Mouse (Mus musculus) MEL (cell line): ENCODE data around the gene Masp1. TPM values are rescaled to one million over a fixed set of nuclear protein-coding genes. Genes with fewer than 3 reads are reported as not detected.

Source experiments
- DNase-seq: peaks from one replicate; pipeline ENCODE4 v3.0.0; 2011; ENCODE audit warnings: low read depth, low spot score
- H3K27ac ChIP-seq: 2 replicates; pipeline ENCODE4 v1.5.1; 2012; ENCODE audit warnings: low read depth, mild to moderate bottlenecking, control low read depth, low read length, moderate library complexity; ENCODE audit not compliant: control insufficient read depth
- H3K27me3 ChIP-seq, 2 experiments: fragments of 150-350 bp in 1 of 2; sonication (generic) in 1 of 2; 2 replicates each; pipeline ENCODE4 v1.6.1; 2012; ENCODE audit warnings: low read length in 2 of 2, mild to moderate bottlenecking in 2 of 2, improper control_type of control experiment in 1 of 2, moderate library complexity in 1 of 2; ENCODE audit not compliant: insufficient read depth in 2 of 2, control insufficient read depth in 1 of 2
- H3K36me3 ChIP-seq, 2 experiments: 2 replicates each; pipeline ENCODE4 v1.6.1; 2012 to 2014; ENCODE audit warnings: low read length in 2 of 2, improper control_type of control experiment in 1 of 2, inconsistent platforms in 1 of 2, mild to moderate bottlenecking in 1 of 2; ENCODE audit not compliant: insufficient read depth in 2 of 2, control insufficient read depth in 1 of 2
- H3K4me1 ChIP-seq, 2 experiments: fragments of 150-350 bp in 1 of 2; sonication (generic) in 1 of 2; 2 replicates each; pipeline ENCODE4 v1.6.1; 2012; ENCODE audit warnings: low read length in 2 of 2, improper control_type of control experiment in 1 of 2, mild to moderate bottlenecking in 1 of 2; ENCODE audit not compliant: insufficient read depth in 2 of 2, control insufficient read depth in 1 of 2
- H3K4me3 ChIP-seq, 2 experiments: fragments of 150-350 bp in 1 of 2; sonication (generic) in 1 of 2; 2 replicates each; pipeline ENCODE4 v1.5.1; 2012; ENCODE audit warnings: low read depth in 2 of 2, low read length in 2 of 2, mild to moderate bottlenecking in 2 of 2, moderate library complexity in 2 of 2, control low read depth in 1 of 2, improper control_type of control experiment in 1 of 2; ENCODE audit not compliant: control insufficient read depth in 1 of 2, insufficient read depth in 1 of 2
- H3K79me2 ChIP-seq: 2 replicates; pipeline ENCODE4 v1.6.1; 2012; ENCODE audit warnings: mild to moderate bottlenecking, low read length, moderate library complexity; ENCODE audit not compliant: control insufficient read depth, poor library complexity, insufficient read depth
- H3K9ac ChIP-seq: 2 replicates; pipeline ENCODE4 v1.6.1; 2012; ENCODE audit warnings: low read depth, mild to moderate bottlenecking, control low read depth, low read length, moderate library complexity; ENCODE audit not compliant: control insufficient read depth, poor library complexity, severe bottlenecking
- H3K9me3 ChIP-seq: fragments of 150-350 bp; sonication (generic); replicated peaks from 2 replicates; pipeline ENCODE4 v1.6.1; 2012; ENCODE audit warnings: mild to moderate bottlenecking, low read length, improper control_type of control experiment, moderate library complexity; ENCODE audit not compliant: insufficient read depth
- CHD1 ChIP-seq: IDR thresholded peaks from 2 replicates; pipeline ENCODE4 v1.6.1; 2012; ENCODE audit warnings: low read depth, mild to moderate bottlenecking, inconsistent platforms, low read length, improper control_type of control experiment
- CHD2 ChIP-seq: IDR thresholded peaks from 2 replicates; pipeline ENCODE4 v1.6.1; 2011; ENCODE audit warnings: low read length, improper control_type of control experiment
- CTCF ChIP-seq, 3 experiments: IDR thresholded peaks in 2 of 3; conservative IDR thresholded peaks in 1 of 3; 2 replicates each; pipeline ENCODE4 v1.5.1; 2011 to 2012; ENCODE audit warnings: low read length in 3 of 3, low read depth in 2 of 3, mild to moderate bottlenecking in 2 of 3, improper control_type of control experiment in 1 of 3, inconsistent platforms in 1 of 3, mixed read lengths in 1 of 3, moderate library complexity in 1 of 3; ENCODE audit not compliant: control insufficient read depth in 1 of 3, insufficient read depth in 1 of 3, poor library complexity in 1 of 3, severe bottlenecking in 1 of 3
- E2F4 ChIP-seq: IDR thresholded peaks from 2 replicates; pipeline ENCODE4 v1.6.1; 2011; ENCODE audit warnings: low read depth, low read length, improper control_type of control experiment, borderline replicate concordance
- ELF1 ChIP-seq: IDR thresholded peaks from 2 replicates; pipeline ENCODE4 v1.6.1; 2014; ENCODE audit warnings: low read depth, mild to moderate bottlenecking, inconsistent platforms, low read length, improper control_type of control experiment, moderate library complexity
- EP300 ChIP-seq, 2 experiments: IDR thresholded peaks; 2 replicates each; pipeline ENCODE4 v1.6.1; 2011; ENCODE audit warnings: improper control_type of control experiment in 2 of 2, low read length in 2 of 2, low read depth in 1 of 2, mild to moderate bottlenecking in 1 of 2
- ETS1 ChIP-seq: IDR thresholded peaks from 2 replicates; pipeline ENCODE4 v1.6.1; 2012; ENCODE audit warnings: low read depth, mild to moderate bottlenecking, inconsistent platforms, low read length, improper control_type of control experiment, moderate library complexity
- GABPA ChIP-seq: IDR thresholded peaks from 2 replicates; pipeline ENCODE4 v1.6.1; 2012; ENCODE audit warnings: low read depth, mild to moderate bottlenecking, inconsistent platforms, low read length, improper control_type of control experiment, moderate library complexity
- GATA1 ChIP-seq: IDR thresholded peaks from 2 replicates; pipeline ENCODE4 v1.6.1; 2011; ENCODE audit warnings: low read depth, low read length, improper control_type of control experiment
- JUND ChIP-seq: IDR thresholded peaks from 2 replicates; pipeline ENCODE4 v1.6.1; 2011; ENCODE audit warnings: low read depth, mild to moderate bottlenecking, improper control_type of control experiment, low read length
- KAT2A ChIP-seq: conservative IDR thresholded peaks from 2 replicates; pipeline ENCODE4 v1.6.1; 2012; ENCODE audit warnings: low read depth, low read length, improper control_type of control experiment, inconsistent platforms
- MAFK ChIP-seq: IDR thresholded peaks from 2 replicates; pipeline ENCODE4 v1.6.1; 2011; ENCODE audit warnings: low read depth, mild to moderate bottlenecking, low read length, improper control_type of control experiment, borderline replicate concordance
- MAX ChIP-seq: IDR thresholded peaks from 2 replicates; pipeline ENCODE4 v1.6.1; 2011; ENCODE audit warnings: low read length, improper control_type of control experiment
- MAZ ChIP-seq: IDR thresholded peaks from 2 replicates; pipeline ENCODE4 v1.6.1; 2012; ENCODE audit warnings: low read depth, mild to moderate bottlenecking, inconsistent platforms, low read length, improper control_type of control experiment
- MXI1 ChIP-seq: IDR thresholded peaks from 2 replicates; pipeline ENCODE4 v1.6.1; 2011; ENCODE audit warnings: mild to moderate bottlenecking, low read depth, low read length, improper control_type of control experiment
- MYB ChIP-seq: IDR thresholded peaks from 2 replicates; pipeline ENCODE4 v1.6.1; 2011; ENCODE audit warnings: mild to moderate bottlenecking, low read depth, low read length, improper control_type of control experiment
- MYC ChIP-seq: IDR thresholded peaks from 2 replicates; pipeline ENCODE4 v1.6.1; 2011; ENCODE audit warnings: low read depth, mild to moderate bottlenecking, low read length, improper control_type of control experiment, moderate library complexity
- NELFE ChIP-seq: IDR thresholded peaks from 2 replicates; pipeline ENCODE4 v1.6.1; 2011; ENCODE audit warnings: low read depth, low read length, improper control_type of control experiment
- POLR2A ChIP-seq, 2 experiments: IDR thresholded peaks; 2 replicates each; pipeline ENCODE4 v1.6.1; 2011 to 2012; ENCODE audit warnings: low read length in 2 of 2, mild to moderate bottlenecking in 2 of 2, control low read depth in 1 of 2, improper control_type of control experiment in 1 of 2, low read depth in 1 of 2, moderate library complexity in 1 of 2; ENCODE audit not compliant: control insufficient read depth in 1 of 2, insufficient read depth in 1 of 2, poor library complexity in 1 of 2
- RAD21 ChIP-seq: IDR thresholded peaks from 2 replicates; pipeline ENCODE4 v1.6.1; 2011; ENCODE audit warnings: mild to moderate bottlenecking, low read depth, low read length, improper control_type of control experiment
- RCOR1 ChIP-seq: IDR thresholded peaks from 2 replicates; pipeline ENCODE4 v1.6.1; 2012; ENCODE audit warnings: low read depth, mild to moderate bottlenecking, inconsistent platforms, low read length, improper control_type of control experiment
- SIN3A ChIP-seq: IDR thresholded peaks from 2 replicates; pipeline ENCODE4 v1.6.1; 2012; ENCODE audit warnings: low read length, improper control_type of control experiment, inconsistent platforms
- SMC3 ChIP-seq: IDR thresholded peaks from 2 replicates; pipeline ENCODE4 v1.6.1; 2011; ENCODE audit warnings: low read depth, low read length, improper control_type of control experiment
- TAL1 ChIP-seq: IDR thresholded peaks from 2 replicates; pipeline ENCODE4 v1.6.1; 2012; ENCODE audit warnings: mild to moderate bottlenecking, inconsistent platforms, low read length, moderate library complexity, mixed read lengths
- TBP ChIP-seq: IDR thresholded peaks from 2 replicates; pipeline ENCODE4 v1.8.0; 2011; ENCODE audit warnings: low read depth, low read length, improper control_type of control experiment
- TCF12 ChIP-seq: IDR thresholded peaks from 2 replicates; pipeline ENCODE4 v1.6.1; 2014; ENCODE audit warnings: low read depth, mild to moderate bottlenecking, inconsistent platforms, low read length, improper control_type of control experiment, moderate library complexity
- USF1 ChIP-seq: IDR thresholded peaks from 2 replicates; pipeline ENCODE4 v1.6.1; 2014; ENCODE audit warnings: low read depth, mild to moderate bottlenecking, inconsistent platforms, low read length, improper control_type of control experiment, moderate library complexity
- ZC3H11A ChIP-seq: IDR thresholded peaks from 2 replicates; pipeline ENCODE4 v1.6.1; 2012; ENCODE audit warnings: low read depth, mild to moderate bottlenecking, inconsistent platforms, low read length, improper control_type of control experiment
- ZMIZ1 ChIP-seq: IDR thresholded peaks from 2 replicates; pipeline ENCODE4 v1.6.1; 2012; ENCODE audit warnings: low read depth, mild to moderate bottlenecking, inconsistent platforms, low read length, improper control_type of control experiment, moderate library complexity
- polyA plus RNA-seq, 2 experiments: library from polyadenylated mRNA; stranded (reverse) in 1 of 2; unstranded in 1 of 2; fragments of >175 nt in 1 of 2; fragments of >200 nt in 1 of 2; gene quantifications; 2 replicates each; pipeline versions ENCODE4 v1.2.1 to v1.2.4; 2012; ENCODE audit warnings: low replicate concordance in 2 of 2, low read depth in 1 of 2; ENCODE audit not compliant: insufficient read length in 2 of 2, insufficient read depth in 1 of 2, missing spikeins in 1 of 2
- total RNA-seq: library from RNA; depleted of rRNA; stranded (reverse); fragments of 300-350 nt; gene quantifications from 2 replicates; pipeline ENCODE4 v1.2.3, GENCODE M21; 2012

Gene Masp1
- total and polyA plus RNA-seq, 3 experiments = not detected

- no peaks in the 10 kb centered on the region for H3K79me2 ChIP-seq
- no peak overlapping the region for H3K4me3 ChIP-seq
- no peaks in the 10 kb centered on the region for H3K9me3 ChIP-seq
- TF ChIP-seq CHD1 (no peak), KAT2A (no peak), MYB (no peak), E2F4 (no peak), TAL1 (no peak), SIN3A (no peak), CTCF (IDR thresholded peaks at IDR 0.05 in 2 of 3, conservative IDR thresholded peaks at IDR 0.05 in 1 of 3; ENCODE audit: control insufficient read depth in 1 of 3, insufficient read depth in 1 of 3, low read depth in 2 of 3, low read length in 3 of 3, poor library complexity in 1 of 3, severe bottlenecking in 1 of 3) (no peak), RAD21 (no peak), MYC (no peak), ETS1 (no peak), RCOR1 (no peak), ZMIZ1 (no peak), CHD2 (no peak), GATA1 (no peak), GABPA (no peak), MAFK (no peak), EP300 (IDR thresholded peaks at IDR 0.05; ENCODE audit: low read depth in 1 of 2, low read length in 2 of 2) (no peak), ELF1 (no peak), SMC3 (no peak), MAX (no peak)
- TF ChIP-seq, all 39 proteins: peak for 0
- Histone ChIP-seq H3K36me3 (no peaks in the 10 kb centered on the region), H3K27me3 (no peaks in the 10 kb centered on the region), H3K27ac (no peak overlapping the region), H3K9ac (no peak overlapping the region), H3K4me1 (no peaks in the 10 kb centered on the region)
- DNase-seq = no peak
Observed at GRCm38 (mm10) chr16:23496245-23496924, 24.2 kb downstream of the Masp1 start.

DNA sequence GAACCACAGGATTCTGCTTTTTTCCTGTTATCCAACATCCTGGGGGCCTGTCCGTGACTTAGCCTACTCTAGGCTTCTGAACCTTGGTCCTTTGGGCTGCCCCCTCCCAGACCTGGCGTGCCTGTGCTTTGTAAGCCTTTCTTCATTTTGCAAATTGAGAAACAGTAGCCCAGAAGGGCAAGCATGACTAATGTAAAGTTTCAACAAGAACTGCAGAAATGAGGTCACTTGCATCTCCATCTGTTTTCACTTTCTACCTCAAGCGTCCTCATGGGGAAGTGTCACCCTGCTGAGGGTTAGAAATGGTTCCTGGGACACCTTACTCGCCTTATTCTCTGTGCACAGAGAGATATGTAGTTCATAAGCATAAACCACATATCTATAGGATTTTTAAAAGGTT, 27.8 kb downstream of the Masp1 start:
- no peaks in the 10 kb centered on the region for H3K79me2 ChIP-seq
- no peak overlapping the region for H3K27ac ChIP-seq
- no peaks in the 10 kb centered on the region for H3K4me1 ChIP-seq
- no peaks in the 10 kb centered on the region for H3K36me3 ChIP-seq
- DNase-seq = no peak
- no peak overlapping the region for H3K9ac ChIP-seq
- no peak for TF ChIP-seq CHD1
- TF ChIP-seq MYB = no peak
- no peak for TF ChIP-seq TCF12
- TF ChIP-seq MAZ = no peak
- TF ChIP-seq TAL1 = no peak
- TF ChIP-seq MXI1 = no peak
- no peak for TF ChIP-seq USF1
- no peak for TF ChIP-seq SIN3A
- TF ChIP-seq TBP = no peak
- TF ChIP-seq MAFK = no peak
- no peak for TF ChIP-seq EP300 (IDR thresholded peaks at IDR 0.05; ENCODE audit: low read depth in 1 of 2, low read length in 2 of 2)
- no peak for TF ChIP-seq RAD21
- no peak for TF ChIP-seq POLR2A (IDR thresholded peaks at IDR 0.05; ENCODE audit: control insufficient read depth in 1 of 2, insufficient read depth in 1 of 2, low read depth in 1 of 2, low read length in 2 of 2, poor library complexity in 1 of 2)
- TF ChIP-seq ZMIZ1 = no peak
- no peak for TF ChIP-seq JUND
- no peak for TF ChIP-seq ZC3H11A
- TF ChIP-seq NELFE = no peak
- no peak for TF ChIP-seq CTCF (IDR thresholded peaks at IDR 0.05 in 2 of 3, conservative IDR thresholded peaks at IDR 0.05 in 1 of 3; ENCODE audit: control insufficient read depth in 1 of 3, insufficient read depth in 1 of 3, low read depth in 2 of 3, low read length in 3 of 3, poor library complexity in 1 of 3, severe bottlenecking in 1 of 3)
- no peaks in the 10 kb centered on the region for H3K9me3 ChIP-seq
- H3K27me3 ChIP-seq = no peaks in the 10 kb centered on the region
- no peak overlapping the region for H3K4me3 ChIP-seq
